Mouse (Mus musculus) adipocyte (in vitro differentiated cells): Measurements from ENCODE around the gene Sap30.
"Not testable (repeated sequence)": the region's sequence is repeated elsewhere in the genome, so short reads cannot be mapped to it uniquely, and the experiment has no call there.

ENCODE experiments used
- DNase-seq: peaks from one replicate; pipeline ENCODE4 v3.0.0-alpha.2; 2016; ENCODE audit warnings: low spot score

Gene Sap30

GRCm38 (mm10) chr8:57487441-57488155, at the start of gene Sap30:
TSS of gene Sap30 (minus strand) at chr8:57487860.
- DNase-seq: peak; percentile 97

- no peak for DNase-seq
Measured at GRCm38 (mm10) chr8:57536167-57536566, 48.5 kb upstream of the Sap30 start.

DNA sequence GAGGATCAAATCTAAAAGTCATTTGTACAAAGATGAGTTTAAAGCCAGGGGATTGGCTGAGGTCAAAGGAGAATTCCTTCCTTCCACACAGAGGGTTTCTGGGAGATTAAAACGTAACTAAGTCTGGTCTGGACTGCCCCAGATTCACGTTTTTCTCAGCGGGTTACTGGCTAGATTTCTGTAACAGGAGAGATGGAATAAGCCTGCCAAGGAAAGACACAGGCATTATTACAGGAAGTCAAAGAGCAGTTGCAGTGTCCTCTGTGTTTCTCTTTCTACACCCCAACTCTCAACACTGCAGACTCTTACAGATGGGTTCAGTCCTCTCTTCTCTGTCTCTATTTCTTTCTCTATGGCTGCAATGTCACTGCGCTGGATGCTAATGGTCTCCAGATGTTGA, 46.8 kb upstream of the Sap30 start:
- DNase-seq: no peak

DNA sequence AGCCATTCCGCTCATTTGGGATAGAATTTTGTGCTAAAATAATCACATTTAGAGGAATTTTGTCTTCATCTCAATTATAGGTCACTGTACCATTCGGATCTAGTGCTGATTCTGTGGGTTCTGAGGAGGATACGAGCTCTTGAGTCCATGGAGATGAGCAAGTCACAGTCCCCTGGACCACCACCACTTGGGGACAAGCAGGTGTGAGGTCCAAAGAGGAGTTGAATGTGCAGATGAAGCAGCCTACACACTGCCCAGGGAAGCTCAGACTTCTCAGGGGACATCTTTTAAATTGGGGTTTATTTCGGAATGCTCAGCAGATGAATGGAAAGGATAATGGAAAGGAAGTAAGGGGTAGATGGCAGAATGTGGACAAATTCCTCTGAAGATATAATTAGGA, 45.4 kb upstream of the Sap30 start:
- DNase-seq: no peak

GRCm38 (mm10) chr8:57532223-57532622, 44.6 kb upstream of the Sap30 start:
- peak; percentile 29 for DNase-seq

DNA sequence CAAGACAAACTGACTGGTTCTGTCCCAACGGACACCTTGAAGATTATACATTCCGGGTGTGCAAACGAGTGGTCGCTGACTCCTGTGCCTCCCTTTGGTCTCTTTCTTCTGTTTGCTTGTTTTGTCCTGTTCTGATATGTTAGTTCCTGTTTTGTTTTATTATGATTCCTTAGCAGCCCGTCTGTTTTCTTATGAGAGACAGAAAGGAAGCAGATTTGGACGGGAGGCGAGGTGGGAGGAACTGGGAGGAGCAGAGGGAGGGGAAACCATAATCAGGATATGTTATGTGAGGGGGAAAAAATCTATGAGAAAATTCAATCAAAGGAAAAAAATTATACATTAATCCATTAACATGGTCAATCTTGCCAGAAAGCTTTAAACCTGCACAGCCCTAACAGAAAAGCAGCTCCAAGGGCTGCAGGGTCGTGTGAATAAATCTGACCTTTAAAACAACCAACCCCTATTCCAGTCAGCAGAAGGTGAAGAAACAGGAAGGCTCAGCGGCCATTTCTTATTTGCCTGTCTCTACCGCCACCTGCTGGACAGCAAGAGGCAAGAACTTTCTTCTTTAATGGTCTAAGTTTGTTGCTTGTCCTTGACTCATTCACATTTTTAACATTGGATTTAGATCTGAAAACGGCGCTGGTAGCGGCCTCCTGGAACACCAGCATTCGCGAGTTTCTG, 43.1 kb upstream of the Sap30 start:
- DNase-seq: peak; percentile 90

DNA sequence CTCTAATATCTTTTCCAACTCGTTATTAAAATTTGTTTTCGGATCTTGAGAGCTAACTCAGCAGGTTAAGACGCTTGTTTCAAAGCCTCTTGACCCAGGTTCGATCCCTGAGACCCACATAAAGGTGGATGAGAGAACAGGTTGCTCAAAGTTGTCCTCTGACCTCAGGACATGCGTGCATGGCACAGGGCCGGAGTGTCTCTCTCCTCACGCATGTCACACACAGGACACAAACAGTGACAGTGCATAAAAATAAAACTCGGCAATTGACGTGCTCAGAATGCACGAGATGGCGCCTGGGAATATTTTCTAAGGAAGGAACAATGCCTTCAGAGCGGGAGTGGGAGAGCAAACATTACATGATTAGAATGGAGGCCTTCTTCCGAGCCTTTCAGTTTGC, 42.6 kb upstream of the Sap30 start:
- no peak for DNase-seq

GRCm38 (mm10) chr8:57528036-57528435, 40.4 kb upstream of the Sap30 start:
- no peak for DNase-seq

DNA sequence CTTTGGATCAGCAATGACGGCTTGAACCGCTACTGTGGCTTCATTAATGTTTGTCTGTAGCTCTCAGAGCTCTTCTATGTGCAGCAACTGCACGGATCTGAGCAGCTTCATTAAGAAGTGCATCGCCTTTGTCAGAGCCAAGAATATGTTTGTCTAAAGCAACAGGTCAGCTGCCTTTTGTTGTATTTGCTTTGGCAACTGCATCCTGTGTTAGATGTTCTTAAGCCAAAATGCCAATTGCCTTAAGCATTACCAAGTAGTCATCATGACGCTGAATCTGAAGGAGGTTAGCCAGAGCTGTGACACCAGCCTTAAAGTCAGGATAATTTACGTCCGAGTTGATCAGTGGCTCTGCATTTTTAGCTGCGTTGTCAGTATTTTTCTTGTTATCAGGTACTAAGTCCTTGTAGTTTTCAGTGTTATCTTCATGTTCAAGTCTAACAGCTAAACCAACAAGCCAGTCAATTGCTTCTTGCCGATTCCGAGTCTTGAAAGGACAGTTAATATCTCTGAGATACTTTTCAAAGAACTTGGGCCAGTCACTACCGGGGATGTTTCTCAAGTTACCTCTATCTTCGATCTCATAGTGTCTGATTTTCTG, 32.6 kb upstream of the Sap30 start:
- no peak for DNase-seq

DNA sequence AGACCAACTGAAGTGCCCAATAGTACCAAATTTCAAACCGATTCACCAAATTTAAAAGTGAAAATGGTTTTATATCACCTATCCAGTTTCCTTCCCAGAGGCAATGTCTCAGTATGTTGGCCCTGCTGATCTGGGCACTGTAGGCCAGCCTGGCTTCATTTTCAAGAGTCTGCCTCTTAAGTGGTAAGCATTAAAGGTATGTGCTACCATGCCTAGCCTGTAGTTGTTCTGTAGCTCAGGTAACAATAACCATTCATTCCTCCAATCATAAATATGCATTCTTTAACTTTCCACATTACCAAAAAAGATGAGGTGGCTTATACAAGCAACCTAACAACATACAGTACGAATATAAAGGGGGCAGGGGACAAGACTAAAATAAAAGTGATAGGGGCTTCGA, 30.1 kb upstream of the Sap30 start:
- DNase-seq: no peak

DNA sequence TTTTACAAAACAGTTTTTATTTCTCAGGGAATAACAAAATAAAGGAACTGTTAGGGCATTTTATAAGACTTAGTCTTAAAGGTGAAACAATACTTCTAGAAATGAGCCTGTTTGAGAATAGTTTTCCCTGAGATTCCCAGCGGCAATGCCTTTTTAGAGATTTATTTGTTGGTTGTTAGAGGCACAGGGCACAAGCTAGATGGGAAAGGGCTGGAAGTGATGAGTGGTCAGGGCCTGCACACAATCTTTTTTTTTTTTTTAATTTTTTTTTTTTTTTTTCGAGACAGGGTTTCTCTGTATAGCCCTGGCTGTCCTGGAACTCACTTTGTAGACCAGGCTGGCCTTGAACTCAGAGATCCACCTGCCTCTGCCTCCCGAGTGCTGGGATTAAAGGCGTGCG, 29.0 kb upstream of the Sap30 start:
- DNase-seq: not testable (repeated sequence)

GRCm38 (mm10) chr8:57513178-57513661, 25.6 kb upstream of the Sap30 start:
- not testable (repeated sequence) for DNase-seq

GRCm38 (mm10) chr8:57512141-57513056, 24.7 kb upstream of the Sap30 start:
- peak; percentile 40 for DNase-seq

DNA sequence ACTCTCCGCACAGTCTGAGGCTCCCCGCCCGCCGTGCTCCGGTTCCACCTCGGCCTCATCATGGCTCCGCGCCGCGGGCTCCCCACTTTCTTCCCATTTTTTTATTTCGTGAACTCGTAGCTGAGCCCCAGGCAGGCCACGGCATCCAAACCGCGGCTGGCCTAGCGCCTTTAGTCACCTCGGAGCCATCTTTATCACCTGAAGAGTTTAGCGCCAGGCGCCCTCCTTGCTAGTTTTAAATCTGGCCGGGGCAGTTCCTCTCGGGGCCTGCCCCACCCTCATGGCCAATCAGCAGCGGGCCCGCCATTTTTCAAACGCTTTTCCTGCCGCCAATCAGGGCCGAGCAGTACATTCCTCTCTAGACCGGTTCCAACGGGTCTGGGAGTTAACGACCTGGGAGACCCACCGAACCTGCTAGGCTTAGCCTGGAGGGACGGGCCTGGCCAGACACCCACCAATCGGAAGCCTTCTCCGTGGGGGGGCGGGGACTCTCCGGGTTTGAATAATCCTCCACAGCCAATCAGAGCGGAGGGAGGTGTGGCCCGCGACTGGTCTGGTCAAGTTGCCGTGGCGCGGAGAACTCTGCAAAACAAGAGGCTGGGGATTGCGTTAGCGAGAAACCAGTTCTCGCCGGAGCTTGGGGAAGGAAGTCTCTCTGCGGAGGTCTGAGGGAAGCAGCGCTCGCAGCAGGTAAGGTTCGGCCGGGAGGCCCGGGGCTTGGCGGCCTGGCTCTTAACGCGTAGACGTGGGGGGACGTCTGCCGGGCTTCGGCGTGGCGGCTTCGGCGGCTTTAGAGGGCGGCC, 23.9 kb upstream of the Sap30 start, which contains the start of gene Hmgb2:
Hmgb2 (plus strand) TSS at position 592 of the 803 bp plus-strand sequence.
- peak; percentile 99 for DNase-seq

DNA sequence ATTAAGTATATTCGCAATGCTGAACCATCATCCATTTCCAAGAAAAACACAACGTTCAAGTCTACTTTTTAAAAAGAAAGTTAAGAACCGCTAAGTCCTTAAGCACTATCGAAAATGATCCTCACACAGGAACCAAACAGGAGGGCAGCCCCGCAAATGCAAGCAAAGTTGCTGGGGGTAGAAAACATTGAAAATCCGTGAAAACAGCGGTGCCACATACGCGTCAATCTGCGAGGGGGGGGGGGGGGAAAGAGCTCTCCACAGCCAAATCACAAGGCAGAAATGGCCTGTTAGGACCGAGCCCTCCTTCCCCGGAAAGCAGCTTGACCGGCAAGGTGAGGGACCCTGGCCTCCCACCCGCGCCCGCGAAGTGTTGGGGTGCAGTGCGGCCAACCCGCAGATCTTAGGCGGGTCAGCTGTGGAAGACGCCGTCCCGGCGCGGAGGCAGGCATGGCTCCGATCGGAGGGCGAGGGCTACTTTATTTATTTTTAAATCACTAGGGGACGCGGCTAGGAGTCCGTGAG, 23.2 kb upstream of the Sap30 start:
- DNase-seq: no peak

GRCm38 (mm10) chr8:57508657-57509056, 21.0 kb upstream of the Sap30 start:
- no peak for DNase-seq

DNA sequence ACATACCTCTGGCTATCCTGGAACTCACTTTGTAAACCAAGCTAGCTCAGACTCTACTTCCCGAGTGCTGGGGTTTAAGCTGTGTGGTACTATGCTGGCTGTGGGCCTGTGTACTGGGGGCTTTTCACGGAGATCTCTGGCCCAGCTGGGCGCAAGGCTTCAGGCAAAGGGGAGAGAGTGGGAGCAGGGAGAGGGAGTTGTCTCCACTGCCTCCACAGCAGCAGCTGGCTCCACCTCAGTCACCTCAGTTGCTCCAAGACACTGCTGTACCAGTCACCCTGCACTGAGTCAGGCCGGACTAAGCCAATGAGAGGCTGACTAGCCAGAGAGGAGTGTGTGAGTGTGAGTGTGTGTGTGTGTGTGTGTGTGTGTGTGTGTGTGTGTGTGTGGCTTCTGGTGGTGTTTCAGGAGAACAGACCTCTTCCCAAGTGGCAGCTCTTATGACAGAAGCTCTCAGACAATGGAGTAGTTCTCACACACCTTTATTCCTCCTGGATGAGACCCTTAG, 19.9 kb upstream of the Sap30 start:
- DNase-seq: no peak

DNA sequence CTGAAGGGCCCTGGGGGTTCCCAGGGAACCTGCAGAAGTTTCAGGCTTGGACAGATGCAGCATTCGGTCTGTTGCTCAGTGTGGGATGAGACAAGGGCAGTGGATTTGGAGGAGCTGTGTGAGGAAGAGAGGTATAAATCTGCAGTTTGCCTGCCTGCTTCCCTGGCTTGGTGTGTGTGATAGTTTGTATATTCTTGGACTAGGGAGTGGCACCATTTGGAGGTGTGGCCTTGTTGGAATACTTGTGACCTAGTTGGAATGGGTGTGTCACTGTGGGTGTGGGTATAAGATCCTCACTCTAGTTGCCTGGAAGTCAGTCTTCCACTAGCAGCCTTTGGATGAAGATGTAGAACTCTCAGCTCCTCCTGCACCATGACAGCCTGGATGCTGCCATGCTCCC, 17.8 kb upstream of the Sap30 start:
- DNase-seq: not testable (repeated sequence)

GRCm38 (mm10) chr8:57503641-57504040, 16.0 kb upstream of the Sap30 start:
- peak; percentile 45 for DNase-seq

GRCm38 (mm10) chr8:57498847-57499511, 11.3 kb upstream of the Sap30 start:
- no peak for DNase-seq
